In the genomic region with DNA sequence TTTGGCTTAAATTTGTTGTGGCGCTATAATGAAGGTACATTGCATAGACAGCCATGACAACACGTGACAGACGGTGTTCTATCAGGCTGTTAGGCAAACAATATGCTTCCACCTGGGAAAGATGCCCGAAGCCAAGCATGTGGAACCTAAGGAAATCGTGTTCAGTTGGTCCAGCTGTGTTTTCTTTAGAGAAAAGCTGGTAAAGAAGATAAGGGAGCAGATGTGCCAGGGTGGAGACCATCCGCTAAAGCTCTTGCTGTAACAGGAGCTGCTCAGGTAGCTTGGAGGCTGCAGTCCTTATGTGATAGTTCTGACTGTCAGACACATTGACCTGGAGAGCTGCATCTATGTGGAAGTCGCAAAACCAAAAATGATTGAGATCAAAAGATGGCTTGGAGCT, we compare ENCODE assay signal across 21 mouse cellular contexts. TPM values are rescaled to one million over a fixed set of nuclear protein-coding genes. Genes with fewer than 3 reads are reported as not detected.
DNase-seq lines count a peak whose midpoint lies in the region; ATAC-seq lines count a peak whose summit lies in the region.
"Had no signal": no experiment of that assay in that cellular context is flagged by ENCODE, and none has a peak within 500 bp of the region (broad histone marks: within the 10 kb centered on the region; RNA-seq: fewer than 3 reads in every experiment).

No protein-coding gene starts in this region.

- no peak overlapping the region for H3K4me3 ChIP-seq in liver, embryonic 12.5 days
- no peak overlapping the region for H3K4me3 ChIP-seq in liver, embryonic 16.5 days (ENCODE audit: low read depth, low read length)
- H3K4me3 ChIP-seq: embryonic facial prominence, embryonic 15.5 days; erythroblast, embryonic 14.5 days; forebrain, embryonic 10.5 days; heart, adult 2 months; heart, embryonic 12.5 days; hindbrain, embryonic 10.5 days had no signal

- no peak overlapping the region for H3K4me2 ChIP-seq in liver, embryonic 12.5 days
- H3K4me2 ChIP-seq in liver, embryonic 16.5 days (ENCODE audit: low read depth, low read length), result no peak overlapping the region
- H3K4me2 ChIP-seq: embryonic facial prominence, embryonic 15.5 days; heart, embryonic 12.5 days; hindbrain, embryonic 14.5 days had no signal

- H3K27me3 ChIP-seq in liver, embryonic 12.5 days (replicated peaks), result no peaks in the 10 kb centered on the region
- no peaks in the 10 kb centered on the region for H3K27me3 ChIP-seq in liver, embryonic 16.5 days (ENCODE audit: control insufficient read depth, insufficient read depth, low read depth, low read length)
- H3K27me3 ChIP-seq: embryonic facial prominence, embryonic 15.5 days; heart, embryonic 12.5 days had no signal

- DNase-seq in heart, adult 11 months, result peak; percentile 51
- no peak for DNase-seq in heart, adult 8-10 months (ENCODE audit: low spot score)
- DNase-seq in ovary, adult 18-20 months (ENCODE audit: low spot score), result no peak
- DNase-seq in cerebellum, postnatal 25 days, result no peak
- DNase-seq: adrenal gland, adult 8-10 months; adrenal gland, postnatal 36 days; B cell, adult 2 months; cerebellum, adult 2 months; cerebellum, postnatal 10 days; embryo, embryonic 11 days; heart, adult 2 months had no signal

- ATAC-seq in liver, embryonic 12.5 days, result peak; percentile 54; the same call in 1 of the 2 replicates
- peak; percentile 74 for ATAC-seq in liver, embryonic 16.5 days (ENCODE audit: low read depth)
- ATAC-seq in inflammation-experienced regulatory T-cells, adult 6 months, result no peak
- ATAC-seq: forebrain, embryonic 14.5 days had no signal

- H3K9ac ChIP-seq in liver, embryonic 12.5 days, result no peak overlapping the region
- no peak overlapping the region for H3K9ac ChIP-seq in liver, embryonic 16.5 days (ENCODE audit: low read depth, low read length)
- H3K9ac ChIP-seq: embryonic facial prominence, embryonic 15.5 days; heart, embryonic 12.5 days; hindbrain, embryonic 14.5 days had no signal

- H3K27ac ChIP-seq in liver, embryonic 12.5 days, result no peak overlapping the region
- no peak overlapping the region for H3K27ac ChIP-seq in liver, embryonic 16.5 days (ENCODE audit: low read length)
- H3K27ac ChIP-seq: embryonic facial prominence, embryonic 15.5 days; forebrain, embryonic 10.5 days; heart, adult 2 months; hindbrain, embryonic 10.5 days; hindbrain, embryonic 14.5 days had no signal

- 59% methylated on average over 7 of the region's 7 CpGs for WGBS in liver, embryonic 12.5 days (ENCODE audit: insufficient replicate concordance)
- WGBS in liver, embryonic 16.5 days (ENCODE audit: insufficient replicate concordance), result 37% methylated on average over 7 of the region's 7 CpGs

- no peaks in the 10 kb centered on the region for H3K36me3 ChIP-seq in liver, embryonic 12.5 days
- no peaks in the 10 kb centered on the region for H3K36me3 ChIP-seq in liver, embryonic 16.5 days (ENCODE audit: control insufficient read depth, insufficient read depth)
- H3K36me3 ChIP-seq: embryonic facial prominence, embryonic 15.5 days; forebrain, embryonic 10.5 days; heart, embryonic 12.5 days; hindbrain, embryonic 10.5 days had no signal

- peaks cover 9% of the 10 kb centered on the region; the same call in 1 of the 2 replicates for H3K4me1 ChIP-seq in liver, embryonic 12.5 days
- H3K4me1 ChIP-seq in liver, embryonic 16.5 days (ENCODE audit: control insufficient read depth, low read depth, low read length), result peaks cover 2% of the 10 kb centered on the region
- H3K4me1 ChIP-seq: embryonic facial prominence, embryonic 15.5 days had no signal

- H3K9me3 ChIP-seq in liver, embryonic 12.5 days (replicated peaks), result no peaks in the 10 kb centered on the region
- no peaks in the 10 kb centered on the region for H3K9me3 ChIP-seq in liver, embryonic 16.5 days (replicated peaks; ENCODE audit: control insufficient read depth, low read length)
- H3K9me3 ChIP-seq: embryonic facial prominence, embryonic 15.5 days; forebrain, embryonic 10.5 days; heart, embryonic 12.5 days; hindbrain, embryonic 10.5 days had no signal

RNA-seq across cellular contexts. Expression of a gene that starts 7.6 kb away (rescaled TPM):
- total RNA-seq in heart, adult 8-10 months (2022), result 1 to 10 TPM in 2 of 4 experiments, under 1 TPM in 2; 0.95 to 1.4 (median 1.1) TPM
- polyA plus RNA-seq in liver, embryonic 12.5 days (2016; fragmentation: Nextera tagmentation; extraction: Ambion mirVana), result 0.07 and 0.20 TPM in 2 replicates
- 0.05 and 0.11 TPM in 2 replicates for polyA plus RNA-seq in liver, embryonic 16.5 days (2015; fragmentation: Nextera tagmentation; extraction: Ambion mirVana)
- under 1 TPM in 1 of 3 experiments, not detected in 2; 0.11 TPM for polyA plus RNA-seq in inflammation-experienced regulatory T-cells, adult 6 months (2017; shearing (Covaris generic))
- polyA plus RNA-seq: erythroblast, embryonic 14.5 days had no signal

RNA-seq across cellular contexts. Expression of a gene that starts 45.3 kb away (rescaled TPM):
- total RNA-seq in heart, adult 8-10 months (2022), result 1 to 10 TPM; 6.3 to 8.9 (median 7.5) TPM
- polyA plus RNA-seq in liver, embryonic 12.5 days (2016; fragmentation: Nextera tagmentation; extraction: Ambion mirVana), result 6.3 and 6.6 TPM in 2 replicates
- polyA plus RNA-seq in liver, embryonic 16.5 days (2015; fragmentation: Nextera tagmentation; extraction: Ambion mirVana), result 3.2 and 3.6 TPM in 2 replicates
- polyA plus RNA-seq in inflammation-experienced regulatory T-cells, adult 6 months (2017; shearing (Covaris generic)), result 10 to 100 TPM; 14.5 to 17.6 (median 15.4) TPM
